Mouse (Mus musculus) regulatory T cell (primary cell): ENCODE data around the gene Cldn9.

Experiments used
- in situ Hi-C: fragments of 300-600 bp; cut with MboI, MseI; formaldehyde crosslinking; loops from one replicate; pipeline ENCODE4 v1.15.1; 2025; ENCODE audit warnings: high pct_unique_total_duplicates

Gene Cldn9

GRCm38 (mm10) chr17:23683856-23684672 is at the start of gene Cldn9:
Cldn9 (minus strand) TSS chr17:23684026.
- in situ Hi-C loops: no loop called here

- in situ Hi-C loops: no loop called here
Measured at GRCm38 (mm10) chr17:23730441-23730840, 46.6 kb upstream of the Cldn9 start.

- in situ Hi-C loops: no loop called here
Measured at GRCm38 (mm10) chr17:23726758-23727142, 42.9 kb upstream of the Cldn9 start.

- in situ Hi-C loops: no loop called here
Measured at GRCm38 (mm10) chr17:23725999-23726757, 42.4 kb upstream of the Cldn9 start, which contains the start of gene Pkmyt1. Pkmyt1 (plus strand) TSS chr17:23726336.

GRCm38 (mm10) chr17:23725477-23725876 is 41.7 kb upstream of the Cldn9 start:
- in situ Hi-C loops: no loop called here

DNA sequence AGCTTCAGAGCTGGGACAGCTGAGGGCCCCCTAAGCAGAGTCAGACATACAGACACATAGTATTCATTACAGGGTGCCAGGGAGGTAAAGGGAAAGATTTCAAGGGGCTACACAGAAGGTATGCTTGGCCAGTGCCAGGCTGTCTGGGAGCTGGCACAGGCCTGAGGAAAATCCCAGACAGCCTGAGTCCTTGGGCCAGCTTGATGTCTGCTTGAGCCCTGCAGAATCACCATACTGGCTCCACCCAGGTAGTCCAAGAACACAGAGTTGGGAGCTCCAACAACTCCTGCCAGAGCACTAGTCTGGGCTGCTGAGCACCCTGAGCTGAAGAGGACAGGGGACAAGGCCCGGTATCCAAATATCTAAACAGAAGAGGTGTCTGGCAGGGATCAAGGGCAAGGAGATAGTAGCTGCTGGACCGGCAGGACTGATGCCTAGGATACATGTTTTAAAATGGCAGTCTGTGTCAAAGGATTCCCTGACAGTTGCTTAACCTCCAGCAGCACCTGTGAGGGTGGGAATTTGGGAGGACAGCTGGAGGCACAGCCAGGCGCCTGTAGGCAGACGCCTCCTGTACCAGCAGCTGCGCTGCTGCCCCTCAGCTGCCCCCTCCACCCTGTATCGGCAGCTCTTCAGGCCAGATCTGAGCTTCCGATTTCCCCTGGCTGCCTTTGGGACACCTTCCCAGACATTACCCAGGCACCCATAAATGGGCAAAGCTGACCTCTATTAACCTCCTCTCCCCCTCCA is 38.7 kb upstream of the Cldn9 start, which contains the start of gene 1520401A03Rik:
Gene 1520401A03Rik (minus strand): TSS at position 408 of the 750 bp plus-strand sequence.
- in situ Hi-C loops: no loop called here

DNA sequence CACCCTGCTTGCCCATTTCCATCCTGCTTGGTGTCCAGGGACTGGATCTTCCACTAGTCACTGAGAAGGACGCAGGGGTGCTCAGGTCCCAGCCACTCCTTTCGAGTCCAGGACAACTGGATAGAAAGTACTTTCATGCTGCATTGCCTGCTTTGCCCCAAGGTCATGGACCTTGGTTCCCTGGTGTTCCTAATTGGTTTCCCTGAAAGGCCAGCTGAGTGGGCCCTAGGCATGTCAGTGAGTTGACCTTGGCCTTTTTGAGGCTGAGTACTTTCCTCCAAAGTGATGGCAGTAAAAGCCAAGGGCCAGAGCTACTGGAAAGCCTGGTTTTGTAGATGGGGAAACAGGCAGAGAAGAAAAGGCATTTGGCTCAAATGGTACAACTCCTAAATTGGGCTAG is 38.1 kb upstream of the Cldn9 start:
- in situ Hi-C loops: no loop called here

DNA sequence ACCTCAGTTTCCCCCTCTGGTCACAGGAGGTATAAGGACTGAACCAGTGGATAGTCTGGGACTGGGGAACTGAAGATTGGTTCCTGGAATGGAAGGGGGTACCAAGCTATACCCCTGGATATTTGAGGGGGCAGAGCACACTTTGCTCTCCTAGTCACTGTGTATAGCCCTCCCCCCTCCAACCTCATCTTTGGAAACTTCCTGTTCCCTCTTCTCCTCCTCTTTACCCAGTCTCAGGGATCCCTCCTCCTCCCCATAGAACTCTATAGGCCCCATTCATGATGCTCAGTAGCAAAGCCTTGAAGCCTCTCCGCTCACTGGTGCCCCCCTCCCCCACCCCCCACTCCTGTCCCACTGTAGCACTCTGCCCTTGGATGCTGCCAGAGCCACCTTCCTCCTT is 35.6 kb upstream of the Cldn9 start:
- in situ Hi-C loops: loop anchor here (10.0 kb wide), 1 partner anchor 1645 kb away; no protein-coding TSS in a partner anchor

- in situ Hi-C loops: loop anchor here (10.0 kb wide), 1 partner anchor 1642 kb away; no protein-coding TSS in a partner anchor
Measured at GRCm38 (mm10) chr17:23717003-23717402, 33.2 kb upstream of the Cldn9 start.

DNA sequence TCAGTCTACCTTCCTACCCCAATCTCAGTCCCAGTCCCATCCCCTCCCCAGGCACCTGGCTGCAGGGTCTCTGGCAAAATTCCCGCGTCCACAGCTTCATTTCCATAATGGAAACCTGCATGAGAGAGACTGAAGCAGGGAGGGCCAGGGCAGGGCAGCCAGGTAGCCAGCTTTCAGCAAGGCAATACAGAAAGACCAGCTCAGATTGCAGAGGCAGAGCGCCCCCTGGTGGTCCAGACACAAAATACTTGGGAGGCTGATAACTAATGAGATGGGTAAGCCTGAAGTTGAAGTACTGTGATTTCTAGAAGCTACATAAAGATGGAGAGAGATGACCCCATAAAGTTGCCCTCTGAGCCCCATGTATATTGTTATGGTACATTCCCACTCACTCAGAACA is 22.4 kb upstream of the Cldn9 start:
- in situ Hi-C loops: loop anchor here (5.0 kb wide), 1 partner anchor 39 kb away; no protein-coding TSS in a partner anchor

DNA sequence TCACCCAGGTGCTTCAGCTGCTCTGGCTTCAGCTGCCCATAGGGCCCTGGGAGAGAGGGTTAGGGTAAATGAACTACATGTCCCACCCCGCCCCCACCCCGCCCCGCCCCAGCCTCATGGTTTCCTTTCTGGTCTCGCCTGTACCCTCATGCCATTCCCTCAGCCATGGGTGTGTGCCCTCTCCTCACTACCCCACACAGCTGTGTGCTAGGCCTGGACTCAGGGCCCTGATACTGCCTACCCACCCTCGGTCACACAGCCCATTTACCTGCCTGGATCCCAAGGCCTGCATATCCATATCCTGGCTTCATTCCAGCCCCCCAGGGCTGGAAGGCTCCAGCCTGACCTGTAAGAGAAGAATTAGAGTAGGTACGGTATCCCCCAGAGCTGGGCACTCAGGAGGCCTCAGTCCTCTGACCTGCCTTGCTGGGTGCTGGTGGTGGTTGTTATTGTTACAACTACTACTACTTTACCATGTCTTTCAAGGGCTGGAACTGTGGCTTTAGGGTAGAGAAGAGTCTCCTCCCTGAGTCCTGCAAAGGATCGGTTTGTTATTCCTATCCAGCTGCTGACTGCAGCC is 21.8 kb upstream of the Cldn9 start:
- in situ Hi-C loops: loop anchor here (5.0 kb wide), 1 partner anchor 38 kb away; no protein-coding TSS in a partner anchor

DNA sequence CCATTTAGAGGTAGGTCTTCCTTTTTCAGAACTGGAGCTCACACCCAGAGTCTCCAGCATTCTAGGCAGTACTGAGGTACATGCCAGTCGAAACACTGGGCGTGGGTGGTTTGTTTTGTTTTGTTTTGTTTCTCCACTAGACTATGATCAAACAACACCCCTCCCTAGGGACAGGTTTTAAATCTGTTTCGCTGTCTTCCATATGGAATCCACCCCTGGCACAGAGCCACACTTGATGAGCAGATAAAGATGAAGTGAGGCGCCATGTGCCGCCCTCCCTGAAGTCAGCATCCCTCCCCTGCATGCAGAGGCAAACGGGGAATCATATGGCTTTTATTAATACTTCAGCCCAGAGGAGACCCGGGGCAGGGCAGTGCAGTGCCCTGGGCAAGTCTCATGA is 20.9 kb upstream of the Cldn9 start:
- in situ Hi-C loops: loop anchor here (5.0 kb wide), 1 partner anchor 37 kb away; no protein-coding TSS in a partner anchor

DNA sequence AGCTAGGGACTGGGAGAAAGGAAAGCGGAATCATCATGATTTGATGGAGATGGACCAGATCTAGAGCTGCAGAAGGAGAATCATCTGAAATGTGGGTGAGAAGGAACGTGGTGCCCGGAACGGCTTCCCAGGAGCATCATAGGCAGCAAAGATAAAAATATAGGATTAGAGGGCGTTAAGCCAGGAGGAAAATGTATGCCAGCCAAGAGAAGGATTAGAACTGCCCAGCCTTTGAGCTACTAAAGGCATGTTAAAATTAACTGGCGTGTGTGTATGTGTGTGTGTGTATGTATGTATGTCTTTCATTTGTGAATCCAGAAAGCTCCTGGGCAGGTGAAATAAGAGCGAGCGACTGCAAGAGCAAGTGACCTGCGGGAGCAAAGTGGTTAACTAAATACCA is 19.5 kb upstream of the Cldn9 start:
- in situ Hi-C loops: no loop called here

GRCm38 (mm10) chr17:23700079-23700478 is 16.3 kb upstream of the Cldn9 start:
- in situ Hi-C loops: no loop called here

GRCm38 (mm10) chr17:23699131-23700077 is 15.6 kb upstream of the Cldn9 start:
- in situ Hi-C loops: no loop called here

DNA sequence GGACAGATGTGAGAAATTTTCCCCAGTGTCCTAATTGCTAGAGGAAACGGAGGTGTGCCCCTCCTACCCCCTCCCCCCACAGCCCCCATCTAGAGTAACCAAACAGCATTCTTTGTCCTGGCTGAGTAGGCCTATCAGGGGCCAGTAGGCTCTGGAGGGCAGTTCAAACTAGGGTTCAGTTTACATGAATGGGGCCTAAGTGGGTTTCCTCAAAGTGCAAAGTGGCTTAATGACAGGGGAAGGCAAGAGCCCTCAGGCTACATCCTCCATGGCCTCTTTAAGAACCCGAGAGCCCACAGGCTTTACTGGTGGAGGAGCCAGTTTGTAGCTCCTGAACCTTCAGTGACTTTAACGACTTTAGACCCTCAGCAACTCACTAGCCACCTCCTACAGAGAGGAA is 12.0 kb upstream of the Cldn9 start:
- in situ Hi-C loops: no loop called here

DNA sequence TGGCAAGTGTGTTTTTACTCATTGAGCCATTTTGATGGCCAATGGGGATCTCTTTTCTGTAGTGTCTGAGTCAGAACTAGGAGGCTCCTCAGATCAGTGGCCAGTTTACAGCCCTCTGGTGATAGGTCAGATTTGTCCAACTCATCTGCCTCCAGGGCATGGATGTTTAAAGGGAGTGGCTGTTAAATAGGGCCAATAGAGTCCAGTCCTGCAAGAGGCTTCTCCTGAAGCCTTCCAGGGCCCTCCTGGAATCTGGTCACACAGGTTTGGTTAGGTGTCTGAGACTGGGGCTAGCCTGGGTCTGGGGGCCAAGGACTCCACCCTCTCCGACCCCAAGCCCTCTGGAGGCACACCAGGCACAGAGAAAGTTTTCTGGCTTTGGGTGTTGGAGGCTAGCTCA is 10.7 kb upstream of the Cldn9 start:
- in situ Hi-C loops: no loop called here

DNA sequence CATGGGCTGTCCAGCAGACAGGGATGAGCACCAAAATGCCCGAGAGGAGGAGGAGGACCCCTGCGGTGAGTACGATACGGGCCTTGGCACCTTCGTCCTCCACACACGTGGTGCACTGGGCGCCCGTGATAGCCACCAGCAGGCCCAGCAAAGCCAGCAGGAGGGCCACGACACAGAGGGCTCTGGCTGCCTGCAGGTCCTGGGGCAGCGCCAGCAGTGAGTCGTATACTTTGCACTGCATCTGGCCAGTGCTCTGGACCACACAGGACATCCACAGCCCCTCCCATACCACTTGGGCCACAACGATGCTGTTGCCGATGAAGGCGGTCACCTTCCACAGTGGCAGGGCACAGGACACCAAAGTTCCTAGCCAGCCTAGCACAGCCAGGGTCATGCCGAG is 600 bp downstream of the Cldn9 start:
- in situ Hi-C loops: no loop called here

DNA sequence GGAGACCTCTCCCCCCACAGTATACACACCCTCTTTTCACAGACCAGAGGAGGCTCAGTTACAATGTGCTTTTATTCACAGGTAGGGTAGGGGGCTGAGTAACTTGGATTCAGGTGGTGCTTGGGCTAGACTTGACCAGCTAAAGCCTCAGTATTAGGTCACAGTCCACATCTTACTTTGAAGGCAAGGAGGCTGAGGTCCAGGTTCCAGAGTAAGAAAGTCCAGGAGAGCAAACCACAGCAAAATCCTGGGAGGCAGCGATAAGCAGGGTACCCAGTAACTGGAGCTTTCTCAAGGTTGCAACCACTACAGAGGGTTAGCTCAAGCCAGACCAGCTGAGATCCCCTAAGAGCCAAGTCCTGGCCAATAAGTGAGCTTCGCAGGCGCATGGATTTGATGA is 1.3 kb downstream of the Cldn9 start:
- in situ Hi-C loops: no loop called here

GRCm38 (mm10) chr17:23682092-23682491 is 1.7 kb downstream of the Cldn9 start:
- in situ Hi-C loops: no loop called here
